Mouse (Mus musculus): ENCODE results near the gene Erg.

GRCm38 (mm10) chr16:95442023-95442422 is 144.4 kb downstream of the Erg start:
- no peak for TF ChIP-seq POLR2A (IDR thresholded peaks at IDR 0.05; ENCODE audit: low read depth, low read length)
- no peak for TF ChIP-seq CTCF (IDR thresholded peaks at IDR 0.05; ENCODE audit: extremely low read depth, insufficient read length, insufficient replicate concordance, low read depth, low read length)
